Mouse (Mus musculus) kidney, adult 9 months (tissue): ENCODE data around the gene Emx1.

Experiments
- DNase-seq: peaks from one replicate; pipeline ENCODE4 v3.0.0; 2022

Gene Emx1

GRCm38 (mm10) chr6:85189911-85190591 lies 2.8 kb downstream of the Emx1 start:
- no peak for DNase-seq

GRCm38 (mm10) chr6:85190671-85191070 lies 3.4 kb downstream of the Emx1 start:
- no peak for DNase-seq

GRCm38 (mm10) chr6:85191751-85192440 lies 4.7 kb downstream of the Emx1 start:
- no peak for DNase-seq

GRCm38 (mm10) chr6:85193381-85194318 lies 6.4 kb downstream of the Emx1 start:
- DNase-seq: no peak

- DNase-seq: peak; percentile 42
Observed at GRCm38 (mm10) chr6:85197951-85198350, 10.7 kb downstream of the Emx1 start.

GRCm38 (mm10) chr6:85206182-85206938 lies 19.1 kb downstream of the Emx1 start:
- no peak for DNase-seq

GRCm38 (mm10) chr6:85206939-85207285 lies 19.7 kb downstream of the Emx1 start:
- DNase-seq: no peak

GRCm38 (mm10) chr6:85207345-85207744 lies 20.1 kb downstream of the Emx1 start:
- peak; percentile 68 for DNase-seq

- DNase-seq: peak; percentile 86
Observed at GRCm38 (mm10) chr6:85209226-85209967, 22.2 kb downstream of the Emx1 start.

GRCm38 (mm10) chr6:85210686-85211085 lies 23.4 kb downstream of the Emx1 start:
- DNase-seq: peak; percentile 86

- DNase-seq: no peak
Observed at GRCm38 (mm10) chr6:85218251-85218650, 31.0 kb downstream of the Emx1 start.

GRCm38 (mm10) chr6:85218684-85219445 lies 31.6 kb downstream of the Emx1 start:
- no peak for DNase-seq

- DNase-seq: no peak
Observed at GRCm38 (mm10) chr6:85219706-85220105, 32.5 kb downstream of the Emx1 start.

GRCm38 (mm10) chr6:85220917-85221316 lies 33.7 kb downstream of the Emx1 start:
- no peak for DNase-seq

GRCm38 (mm10) chr6:85222551-85222950 lies 35.3 kb downstream of the Emx1 start:
- no peak for DNase-seq

GRCm38 (mm10) chr6:85223498-85224150 lies 36.4 kb downstream of the Emx1 start:
- no peak for DNase-seq

- peak; percentile 80 for DNase-seq
Observed at GRCm38 (mm10) chr6:85224442-85224891, 37.2 kb downstream of the Emx1 start.

GRCm38 (mm10) chr6:85226570-85226969 lies 39.3 kb downstream of the Emx1 start:
- no peak for DNase-seq

GRCm38 (mm10) chr6:85227520-85227919 lies 40.3 kb downstream of the Emx1 start:
- DNase-seq: peak; percentile 45

- no peak for DNase-seq
Observed at GRCm38 (mm10) chr6:85230762-85231161, 43.5 kb downstream of the Emx1 start.

- no peak for DNase-seq
Observed at GRCm38 (mm10) chr6:85231469-85231868, 44.2 kb downstream of the Emx1 start.
